Mouse (Mus musculus) gastrocnemius, postnatal 10 days (tissue): ENCODE measurements around the gene Hnrnpul1. TPM values are rescaled to one million over a fixed set of nuclear protein-coding genes. Genes with fewer than 3 reads are reported as not detected.

Experiments used
- total RNA-seq, 2 experiments: library from RNA; stranded (reverse); gene quantifications; 2 replicates each; pipeline ENCODE4 v1.2.3; 2021

The Hnrnpul1 gene
- total RNA-seq, 2 experiments from 2014 or later: 91.8 to 98.1 TPM

Other genes with a start within 250 kb of the Hnrnpul1 start
- under 1 TPM; 0.35 to 0.75 TPM for gene Ceacam2, start 214.9 kb downstream of the Hnrnpul1 start, total RNA-seq
- not detected for gene Erich4, start 138.9 kb downstream of the Hnrnpul1 start, total RNA-seq
- 10 to 100 TPM; 24.8 to 24.9 TPM for gene Dmac2, start 135.3 kb downstream of the Hnrnpul1 start, total RNA-seq
- gene B3gnt8, start 128.1 kb downstream of the Hnrnpul1 start, total RNA-seq: 1 to 10 TPM; 1.9 to 2.5 TPM
- gene Bckdha, start 95.8 kb downstream of the Hnrnpul1 start, total RNA-seq: 10 to 100 TPM; 51.9 to 60.8 TPM
- 10 to 100 TPM; 23.6 to 26.0 TPM for gene Exosc5, start 95.6 kb downstream of the Hnrnpul1 start, total RNA-seq
- under 1 TPM; 0.45 to 0.47 TPM for gene Tmem91, start 79.6 kb downstream of the Hnrnpul1 start, total RNA-seq
- gene B9d2, start 74.0 kb downstream of the Hnrnpul1 start, total RNA-seq: 10 to 100 TPM; 10.5 to 10.9 TPM
- 10 to 100 TPM; 15.2 to 25.6 TPM for gene Tgfb1, start 67.8 kb downstream of the Hnrnpul1 start, total RNA-seq
- 10 to 100 TPM; 31.9 to 39.6 TPM for gene Ccdc97, start 35.7 kb downstream of the Hnrnpul1 start, total RNA-seq
- 100 to 1,000 TPM in 1 of 2 experiments, 10 to 100 TPM in 1; 89.3 to 110 TPM for gene Axl, start 33.9 kb upstream of the Hnrnpul1 start, total RNA-seq
- under 1 TPM; 0.27 to 0.52 TPM for gene Cyp2s1, start 62.2 kb upstream of the Hnrnpul1 start, total RNA-seq
- not detected for gene Cyp2b10, start 142.9 kb upstream of the Hnrnpul1 start, total RNA-seq